Mouse (Mus musculus) myocyte (in vitro differentiated cells): ENCODE measurements at regions not wholly inside any gene's neighbourhood (a gene's known extent, or its start where the extent isn't known, plus 50 kb on each side); places are given as distances from the start of the nearest gene placed in this dataset.

ENCODE experiments used
- H3K27me3 ChIP-seq: one replicate; pipeline ENCODE4 v1.6.1; 2011; ENCODE audit not compliant: control insufficient read depth, insufficient read depth, insufficient read length
- H3K36me3 ChIP-seq: one replicate; pipeline ENCODE4 v1.6.1; 2011; ENCODE audit not compliant: control insufficient read depth, insufficient read depth
- H3K4me2 ChIP-seq: one replicate; pipeline ENCODE4 v1.6.1; 2011; ENCODE audit warnings: low read depth, control low read depth
- H3K4me3 ChIP-seq: one replicate; pipeline ENCODE4 v1.5.1; 2011; ENCODE audit warnings: mild to moderate bottlenecking, control low read depth, moderate library complexity
- H3K79me2 ChIP-seq: one replicate; pipeline ENCODE4 v1.6.1; 2011; ENCODE audit not compliant: control insufficient read depth, insufficient read depth
- H3ac ChIP-seq: one replicate; pipeline ENCODE4 v1.6.1; 2011; ENCODE audit not compliant: control insufficient read depth, insufficient read length
- CEBPB ChIP-seq: IDR thresholded peaks from 2 replicates; pipeline ENCODE4 v1.6.1; 2011; ENCODE audit warnings: mild to moderate bottlenecking, moderate library complexity; ENCODE audit not compliant: poor library complexity, insufficient read depth, severe bottlenecking
- E2F4 ChIP-seq: IDR thresholded peaks from one replicate; pipeline ENCODE4 v1.6.1; 2011; ENCODE audit warnings: mild to moderate bottlenecking, control low read depth, moderate library complexity; ENCODE audit not compliant: insufficient read depth
- MAX ChIP-seq: IDR thresholded peaks from one replicate; pipeline ENCODE4 v1.6.1; 2011; ENCODE audit warnings: low read depth, mild to moderate bottlenecking, control low read depth
- MYOD1 ChIP-seq, 3 experiments: IDR thresholded peaks; one replicate each; pipeline ENCODE4 v1.6.1; 2011; ENCODE audit warnings: control low read depth in 2 of 3, low read depth in 2 of 3, mild to moderate bottlenecking in 2 of 3, moderate library complexity in 1 of 3; ENCODE audit not compliant: insufficient read length in 2 of 3, control insufficient read depth in 1 of 3
- MYOG ChIP-seq, 3 experiments: IDR thresholded peaks; one replicate each; pipeline ENCODE4 v1.6.1; 2011; ENCODE audit warnings: control low read depth in 2 of 3, low read depth in 2 of 3, mild to moderate bottlenecking in 2 of 3; ENCODE audit not compliant: insufficient read length in 2 of 3, control insufficient read depth in 1 of 3, insufficient read depth in 1 of 3
- POLR2A ChIP-seq: IDR thresholded peaks from one replicate; pipeline ENCODE4 v1.6.1; 2011; ENCODE audit warnings: low read depth, mild to moderate bottlenecking, control low read depth, moderate library complexity; ENCODE audit not compliant: insufficient read length
- POLR2AphosphoS2 ChIP-seq: IDR thresholded peaks from one replicate; pipeline ENCODE4 v1.6.1; 2011; ENCODE audit warnings: low read depth, control low read depth; ENCODE audit not compliant: insufficient read length
- REST ChIP-seq: IDR thresholded peaks from one replicate; pipeline ENCODE4 v1.6.1; 2011; ENCODE audit warnings: mild to moderate bottlenecking, control low read depth, moderate library complexity; ENCODE audit not compliant: insufficient read depth, insufficient read length
- SRF ChIP-seq: IDR thresholded peaks from one replicate; pipeline ENCODE4 v1.6.1; 2011; ENCODE audit warnings: low read depth; ENCODE audit not compliant: control insufficient read depth, insufficient read length
- TCF12 ChIP-seq: IDR thresholded peaks from one replicate; pipeline ENCODE4 v1.6.1; 2011; ENCODE audit warnings: mild to moderate bottlenecking, control low read depth; ENCODE audit not compliant: poor library complexity, insufficient read depth, severe bottlenecking
- TCF3 ChIP-seq: IDR thresholded peaks from one replicate; pipeline ENCODE4 v1.6.1; 2011; ENCODE audit warnings: low read depth, control low read depth; ENCODE audit not compliant: insufficient read length
- USF1 ChIP-seq: IDR thresholded peaks from one replicate; pipeline ENCODE4 v1.6.1; 2011; ENCODE audit warnings: low read depth, mild to moderate bottlenecking, control low read depth, moderate library complexity

- TF ChIP-seq REST = no peak
- TF ChIP-seq CEBPB = no peak
- TF ChIP-seq TCF3 = no peak
- no peak for TF ChIP-seq TCF12
- TF ChIP-seq SRF = no peak
- TF ChIP-seq POLR2AphosphoS2 = no peak
- TF ChIP-seq USF1 = no peak
- TF ChIP-seq MYOD1 (IDR thresholded peaks at IDR 0.05; ENCODE audit: control insufficient read depth in 1 of 3, insufficient read length in 2 of 3, low read depth in 2 of 3) = no peak
- TF ChIP-seq POLR2A = no peak
- no peak for TF ChIP-seq E2F4
- no peak for TF ChIP-seq MAX
- no peaks in the 10 kb centered on the region for H3K27me3 ChIP-seq
- H3ac ChIP-seq = no peak overlapping the region
- no peaks in the 10 kb centered on the region for H3K79me2 ChIP-seq
- no peak overlapping the region for H3K4me3 ChIP-seq
- H3K4me2 ChIP-seq = no peak overlapping the region
- no peaks in the 10 kb centered on the region for H3K36me3 ChIP-seq
These were observed 634.6 kb upstream of the Fam160b2 start for GRCm38 (mm10) chr14:71234276-71234675.

- Histone ChIP-seq H3K4me2 (no peak overlapping the region), H3ac (no peak overlapping the region), H3K79me2 (no peaks in the 10 kb centered on the region), H3K4me3 (no peak overlapping the region), H3K36me3 (no peaks in the 10 kb centered on the region), H3K27me3 (no peaks in the 10 kb centered on the region)
- TF ChIP-seq REST (no peak), E2F4 (no peak), TCF3 (no peak), MYOG (IDR thresholded peaks at IDR 0.05; ENCODE audit: control insufficient read depth in 1 of 3, insufficient read depth in 1 of 3, insufficient read length in 2 of 3, low read depth in 2 of 3) (no peak), MYOD1 (IDR thresholded peaks at IDR 0.05; ENCODE audit: control insufficient read depth in 1 of 3, insufficient read length in 2 of 3, low read depth in 2 of 3) (no peak), MAX (no peak), USF1 (no peak), POLR2A (no peak), SRF (no peak), TCF12 (no peak), POLR2AphosphoS2 (no peak), CEBPB (no peak)
These were observed 631.7 kb upstream of the Fam160b2 start for GRCm38 (mm10) chr14:71231223-71231815.

DNA sequence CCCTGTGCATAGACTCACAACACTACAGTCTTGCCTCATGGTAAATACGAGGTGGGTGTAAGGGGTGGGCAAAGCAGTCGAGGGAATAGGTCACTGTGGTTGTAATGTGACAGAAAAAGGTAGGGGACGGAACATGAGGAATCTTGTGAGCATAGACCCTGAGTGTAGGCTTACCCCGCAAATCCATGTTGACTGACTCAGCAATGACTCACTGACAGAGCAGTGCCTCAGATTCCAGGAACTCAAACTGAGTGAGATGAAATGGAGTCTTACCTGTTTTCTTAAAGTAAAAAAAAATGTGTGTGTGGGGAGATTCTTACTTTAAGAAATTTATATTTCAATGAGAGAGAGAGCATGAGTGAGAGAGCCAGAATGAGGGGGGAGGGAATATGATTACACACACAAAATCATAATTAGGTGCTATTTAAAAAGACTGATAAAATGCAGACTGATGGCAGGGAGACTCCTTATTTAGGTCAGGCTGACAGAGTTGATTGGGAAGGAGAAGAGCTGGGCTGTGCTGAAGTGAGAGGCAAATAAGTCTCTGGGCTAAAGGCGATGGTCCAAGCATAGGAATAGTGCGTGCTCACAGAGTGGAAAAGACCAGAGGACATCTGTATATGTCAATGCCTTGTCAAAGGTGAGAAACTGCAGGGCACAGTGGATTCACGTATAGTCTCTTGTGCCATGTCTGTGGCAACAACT, 631.0 kb upstream of the Fam160b2 start:
- peak overlapping the region; percentile 35 for H3K4me2 ChIP-seq
- H3K79me2 ChIP-seq = no peaks in the 10 kb centered on the region
- no peaks in the 10 kb centered on the region for H3K36me3 ChIP-seq
- H3K27me3 ChIP-seq = no peaks in the 10 kb centered on the region
- TF ChIP-seq USF1 = no peak
- TF ChIP-seq REST = no peak
- no peak overlapping the region for H3ac ChIP-seq
- H3K4me3 ChIP-seq = no peak overlapping the region

DNA sequence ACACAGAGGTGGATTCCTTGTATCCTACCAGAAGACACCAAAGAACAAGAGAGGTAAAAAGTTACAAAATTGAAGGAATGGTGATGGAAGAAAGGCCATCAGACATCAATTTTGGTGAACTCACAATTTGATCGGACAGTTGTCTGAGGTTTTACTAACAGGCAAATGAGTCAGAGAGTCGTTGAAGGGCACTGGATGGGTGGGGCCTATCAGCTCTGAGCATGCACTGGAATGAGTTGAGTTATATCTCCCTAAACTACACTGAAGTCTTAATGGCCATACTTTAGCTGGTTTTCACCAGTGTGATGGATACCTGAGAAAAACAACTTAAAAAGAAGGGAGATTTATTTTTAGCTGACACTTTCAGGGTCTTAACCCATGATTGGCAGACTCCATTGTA, 630.3 kb upstream of the Fam160b2 start:
- Histone ChIP-seq H3K4me2 (peak overlapping the region; percentile 35), H3ac (no peak overlapping the region), H3K4me3 (no peak overlapping the region), H3K36me3 (no peaks in the 10 kb centered on the region), H3K79me2 (no peaks in the 10 kb centered on the region), H3K27me3 (no peaks in the 10 kb centered on the region)
- no peak for TF ChIP-seq MAX
- TF ChIP-seq TCF12 = no peak
- TF ChIP-seq E2F4 = no peak
- no peak for TF ChIP-seq TCF3
- no peak for TF ChIP-seq POLR2A

GRCm38 (mm10) chr14:71228894-71229446, 629.3 kb upstream of the Fam160b2 start:
- Histone ChIP-seq H3K36me3 (no peaks in the 10 kb centered on the region), H3K27me3 (no peaks in the 10 kb centered on the region), H3ac (no peak overlapping the region), H3K4me2 (no peak overlapping the region), H3K79me2 (no peaks in the 10 kb centered on the region), H3K4me3 (no peak overlapping the region)
- TF ChIP-seq MAX (no peak), TCF12 (no peak), POLR2A (no peak), SRF (no peak), E2F4 (no peak), REST (no peak), POLR2AphosphoS2 (no peak), MYOG (IDR thresholded peaks at IDR 0.05; ENCODE audit: control insufficient read depth in 1 of 3, insufficient read depth in 1 of 3, insufficient read length in 2 of 3, low read depth in 2 of 3) (no peak), CEBPB (no peak), TCF3 (no peak), MYOD1 (IDR thresholded peaks at IDR 0.05; ENCODE audit: control insufficient read depth in 1 of 3, insufficient read length in 2 of 3, low read depth in 2 of 3) (no peak), USF1 (no peak)
